In the genomic region with DNA sequence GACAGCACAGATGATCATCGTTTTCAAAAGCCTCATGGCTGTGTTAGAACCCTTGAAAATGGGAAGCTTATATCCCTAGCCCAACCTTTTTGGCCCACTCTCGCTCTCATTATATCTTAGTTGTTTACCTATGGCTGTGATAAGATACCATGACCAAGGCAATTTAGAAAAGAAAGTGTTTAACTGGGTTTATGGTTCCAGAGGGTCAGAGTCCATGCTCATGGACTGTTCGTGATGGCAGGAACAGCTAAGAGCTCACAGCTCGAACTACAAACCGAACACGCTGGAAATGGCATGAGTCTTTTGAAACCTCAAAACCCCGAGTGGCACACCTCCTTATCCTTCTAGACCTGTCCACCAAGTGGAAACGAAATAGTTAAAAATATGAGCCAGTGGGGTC, we compare ENCODE assay signal across 21 mouse cellular contexts. TPM values are rescaled to one million over a fixed set of nuclear protein-coding genes. Genes with fewer than 3 reads are reported as not detected.
DNase-seq lines count a peak whose midpoint lies in the region; ATAC-seq and TF ChIP-seq lines count a peak whose summit lies in the region.
"Had no signal": no experiment of that assay in that cellular context is flagged by ENCODE, and none has a peak within 500 bp of the region (broad histone marks: within the 10 kb centered on the region; RNA-seq: fewer than 3 reads in every experiment).

No protein-coding gene starts in this region.

- H3K79me2 ChIP-seq in heart, adult 2 months (replicated peaks; ENCODE audit: control insufficient read depth, insufficient read depth, low read length): no peaks in the 10 kb centered on the region

- no peaks in the 10 kb centered on the region for H3K36me3 ChIP-seq in heart, adult 2 months (ENCODE audit: control insufficient read depth, insufficient read depth, low read length)
- H3K36me3 ChIP-seq in heart, embryonic 13.5 days: no peaks in the 10 kb centered on the region
- H3K36me3 ChIP-seq in heart, postnatal 0 days (replicated peaks; ENCODE audit: control insufficient read depth, insufficient read depth, low read length): no peaks in the 10 kb centered on the region
- H3K36me3 ChIP-seq in hindbrain, embryonic 12.5 days: no peaks in the 10 kb centered on the region
- H3K36me3 ChIP-seq: embryonic facial prominence, embryonic 10.5 days; G1E; hindbrain, embryonic 13.5 days had no signal

- H3K27ac ChIP-seq in heart, adult 2 months: peak overlapping the region; percentile 71
- peak overlapping the region; percentile 86 for H3K27ac ChIP-seq in heart, embryonic 13.5 days (replicated peaks)
- H3K27ac ChIP-seq in heart, postnatal 0 days (ENCODE audit: low read depth): peak overlapping the region; percentile 90
- H3K27ac ChIP-seq in hindbrain, embryonic 12.5 days: no peak overlapping the region
- H3K27ac ChIP-seq: embryonic facial prominence, embryonic 10.5 days; forebrain, embryonic 13.5 days; hindbrain, embryonic 13.5 days; hindbrain, postnatal 0 days had no signal

- no peaks in the 10 kb centered on the region for H3K27me3 ChIP-seq in heart, adult 2 months (ENCODE audit: control insufficient read depth, insufficient read depth, low read length)
- no peaks in the 10 kb centered on the region for H3K27me3 ChIP-seq in heart, embryonic 13.5 days (replicated peaks)
- H3K27me3 ChIP-seq in heart, postnatal 0 days (ENCODE audit: control insufficient read depth, insufficient read depth, low read length): no peaks in the 10 kb centered on the region
- H3K27me3 ChIP-seq in hindbrain, embryonic 12.5 days: no peaks in the 10 kb centered on the region
- H3K27me3 ChIP-seq: forebrain, embryonic 13.5 days; hindbrain, embryonic 13.5 days had no signal

- WGBS in heart, adult 2 months: 91% methylated on average over 8 of the region's 8 CpGs
- 82% methylated on average over 8 of the region's 8 CpGs for WGBS in heart, embryonic 13.5 days
- WGBS in heart, postnatal 0 days: 89% methylated on average over 8 of the region's 8 CpGs
- 91% methylated on average over 8 of the region's 8 CpGs for WGBS in hindbrain, embryonic 12.5 days

- no peak overlapping the region for H3K4me3 ChIP-seq in heart, adult 2 months
- no peak overlapping the region for H3K4me3 ChIP-seq in heart, embryonic 13.5 days
- H3K4me3 ChIP-seq in heart, postnatal 0 days (ENCODE audit: low read depth, low read length): no peak overlapping the region
- H3K4me3 ChIP-seq in hindbrain, embryonic 12.5 days: no peak overlapping the region
- H3K4me3 ChIP-seq: embryonic facial prominence, embryonic 10.5 days; forebrain, embryonic 13.5 days; hindbrain, embryonic 13.5 days had no signal

- H3K9me3 ChIP-seq in heart, embryonic 13.5 days: peaks cover 10% of the 10 kb centered on the region; the same call in 1 of the 2 replicates
- H3K9me3 ChIP-seq in heart, postnatal 0 days (replicated peaks; ENCODE audit: control insufficient read depth, low read length): no peaks in the 10 kb centered on the region
- H3K9me3 ChIP-seq in hindbrain, embryonic 12.5 days (replicated peaks): 0 out of 2 replicates have a peak, but pooled peaks cover 6% of the 10 kb centered on the region
- H3K9me3 ChIP-seq: embryonic facial prominence, embryonic 10.5 days; forebrain, embryonic 13.5 days; hindbrain, embryonic 13.5 days had no signal

- TF ChIP-seq CTCF in heart, adult 2 months (IDR thresholded peaks at IDR 0.05): no peak
- no peak for TF ChIP-seq CTCF in heart, postnatal 0 days (IDR thresholded peaks at IDR 0.05; ENCODE audit: low read depth)

- ATAC-seq in heart, embryonic 13.5 days (ENCODE audit: extremely low read depth, insufficient number of reproducible peaks, low FRiP score, low TSS enrichment): no peak
- ATAC-seq in heart, postnatal 0 days (ENCODE audit: insufficient read depth, low read depth): no peak
- ATAC-seq in hindbrain, embryonic 12.5 days (ENCODE audit: low FRiP score): no peak
- ATAC-seq: CD4-positive, CD25-positive, alpha-beta regulatory T cell, adult 4 months; forebrain, embryonic 13.5 days; forebrain, postnatal 0 days; hindbrain, postnatal 0 days had no signal

- no peak for TF ChIP-seq POLR2A in heart, adult 2 months (IDR thresholded peaks at IDR 0.05; ENCODE audit: insufficient read depth, low read depth, low read length)

- H3K4me2 ChIP-seq in heart, embryonic 13.5 days: no peak overlapping the region
- no peak overlapping the region for H3K4me2 ChIP-seq in heart, postnatal 0 days (ENCODE audit: low read depth, low read length)
- H3K4me2 ChIP-seq in hindbrain, embryonic 12.5 days (replicated peaks): no peak overlapping the region
- H3K4me2 ChIP-seq: forebrain, embryonic 13.5 days; hindbrain, embryonic 13.5 days had no signal

- H3K9ac ChIP-seq in heart, adult 2 months (ENCODE audit: low read depth, low read length): no peak overlapping the region
- no peak overlapping the region for H3K9ac ChIP-seq in heart, embryonic 13.5 days
- H3K9ac ChIP-seq in heart, postnatal 0 days (replicated peaks; ENCODE audit: low read depth, low read length): no peak overlapping the region
- H3K9ac ChIP-seq in hindbrain, embryonic 12.5 days: no peak overlapping the region
- H3K9ac ChIP-seq: forebrain, embryonic 13.5 days; forebrain, postnatal 0 days; hindbrain, embryonic 13.5 days had no signal

- intact Hi-C loops in heart, adult 2 months (cut with DNase I): no loop called here
- intact Hi-C loops in heart, postnatal 14 days (cut with DNase I): no loop called here
- intact Hi-C loops in heart, postnatal 36 days (cut with DNase I): no loop called here

- H3K4me1 ChIP-seq in heart, adult 2 months (ENCODE audit: control insufficient read depth, insufficient read depth, low read length): peaks cover 3% of the 10 kb centered on the region; the same call in 1 of the 2 replicates
- H3K4me1 ChIP-seq in heart, embryonic 13.5 days: peaks cover 54% of the 10 kb centered on the region
- peaks cover 31% of the 10 kb centered on the region for H3K4me1 ChIP-seq in heart, postnatal 0 days (ENCODE audit: control insufficient read depth, insufficient read depth)
- H3K4me1 ChIP-seq in hindbrain, embryonic 12.5 days: no peaks in the 10 kb centered on the region
- H3K4me1 ChIP-seq: forebrain, embryonic 13.5 days; hindbrain, embryonic 13.5 days had no signal

- no peak for DNase-seq in heart, adult 2 months
- no peak for DNase-seq in heart, adult 18-20 months
- no peak for DNase-seq in heart, postnatal 14 days
- DNase-seq in heart, postnatal 0 days (ENCODE audit: low spot score): no peak
- DNase-seq in heart, postnatal 36 days: no peak
- DNase-seq: adrenal gland, adult 8-10 months; adrenal gland, postnatal 36 days; B cell, adult 2 months; cerebellum, adult 2 months; cerebellum, postnatal 10 days; forebrain, postnatal 0 days; gastrocnemius, postnatal 25 days; kidney, adult 8-10 months had no signal

- no peak for TF ChIP-seq EP300 in heart, adult 2 months (IDR thresholded peaks at IDR 0.05; ENCODE audit: insufficient read depth, low read depth, low read length)
- no peak for TF ChIP-seq EP300 in heart, postnatal 0 days (IDR thresholded peaks at IDR 0.05; ENCODE audit: low read depth)

RNA-seq across cellular contexts. Expression of gene Pdzd2, which starts 11.2 kb away (rescaled TPM):
- 10 to 100 TPM; 78.9 to 83.9 TPM for total RNA-seq in heart, adult 2 months (2021)
- polyA plus RNA-seq in heart, adult 2 months (2012; rRNA removed): 15.0 and 25.0 TPM in 2 replicates
- 10 to 100 TPM; 68.0 to 82.0 TPM for total RNA-seq in heart, adult 18-20 months (2021)
- 11.9 and 14.5 TPM in 2 replicates for polyA plus RNA-seq in heart, embryonic 13.5 days (2015; fragmentation: Nextera tagmentation; extraction: Ambion mirVana)
- 100 to 1,000 TPM; 136 to 185 TPM for total RNA-seq in heart, postnatal 14 days (2021)
- total RNA-seq in heart, postnatal 0 days (2014; rRNA removed; ENCODE audit: low replicate concordance): 82.8 and 86.0 TPM in 2 replicates
- 26.3 and 36.1 TPM in 2 replicates for polyA plus RNA-seq in heart, postnatal 0 days (2015; fragmentation: Nextera tagmentation; extraction: Ambion mirVana)
- 100 to 1,000 TPM in 1 of 2 experiments, 10 to 100 TPM in 1; 86.3 to 104 TPM for total RNA-seq in heart, postnatal 36 days (2021)
- 8.7 and 10.2 TPM in 2 replicates for polyA plus RNA-seq in hindbrain, embryonic 12.5 days (2016; fragmentation: Nextera tagmentation; extraction: Ambion mirVana)
